Mouse (Mus musculus): ENCODE data around the gene Ptk7. TPM values are rescaled to one million over a fixed set of nuclear protein-coding genes. Genes with fewer than 3 reads are reported as not detected.

Ptk7 gene
- polyA plus RNA-seq, 1 experiment = 3.9 TPM

DNA sequence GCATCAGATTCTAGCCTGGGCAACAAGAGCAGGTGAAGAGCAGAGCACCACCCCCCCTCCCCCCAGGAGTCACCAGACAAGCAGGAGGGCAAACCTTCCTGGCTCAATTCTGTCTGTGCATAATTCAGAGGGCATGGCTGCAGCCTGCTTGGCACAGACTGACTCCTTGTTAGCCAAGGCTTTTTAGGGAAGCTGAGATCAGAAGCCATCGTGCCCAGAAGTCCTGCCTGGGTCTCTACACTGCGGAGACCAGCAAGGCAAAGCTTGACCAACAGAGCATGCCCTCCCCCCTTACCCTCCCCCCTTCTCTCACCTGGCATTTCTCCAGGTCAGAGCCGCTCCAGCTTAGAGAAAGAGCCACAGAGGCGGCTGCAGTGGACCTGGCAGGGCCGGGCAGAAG, 33.4 kb upstream of the Ptk7 start:
- Histone ChIP-seq H3K4me3 (replicated peaks; ENCODE audit: control insufficient read depth, low read depth, low read length) (no peak overlapping the region), H3K27ac (ENCODE audit: control insufficient read depth, insufficient read depth, low read depth, low read length, poor library complexity) (no peak overlapping the region), H3K4me1 (ENCODE audit: control insufficient read depth, insufficient read depth, low read length) (no peaks in the 10 kb centered on the region)
- 85% methylated on average over 5 of the region's 5 CpGs for WGBS
- TF ChIP-seq POLR2A (IDR thresholded peaks at IDR 0.05; ENCODE audit: borderline replicate concordance, control insufficient read depth, low read depth, low read length) (no peak), CTCF (IDR thresholded peaks at IDR 0.05; ENCODE audit: control insufficient read depth, insufficient read depth, low read length) (no peak)

DNA sequence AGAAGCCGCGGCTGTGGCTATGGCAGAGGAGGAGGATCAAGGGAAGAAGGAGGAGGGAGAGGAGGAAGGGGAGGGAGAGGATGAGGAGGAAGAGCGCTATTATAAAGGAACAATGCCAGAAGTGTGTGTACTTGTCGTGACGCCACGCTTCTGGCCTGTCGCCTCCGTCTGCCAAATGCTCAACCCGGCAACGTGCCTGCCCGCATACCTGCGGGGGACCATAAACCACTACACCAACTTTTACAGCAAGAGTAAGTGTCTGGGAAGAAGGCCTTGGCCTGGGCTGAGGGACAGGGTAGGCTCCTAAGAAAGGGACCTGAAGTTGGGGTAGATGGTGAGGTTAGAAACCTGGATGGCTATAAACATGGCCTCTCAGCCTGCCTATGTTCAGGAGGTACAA, 32.7 kb upstream of the Ptk7 start:
- Histone ChIP-seq H3K4me3 (replicated peaks; ENCODE audit: control insufficient read depth, low read depth, low read length) (no peak overlapping the region), H3K27ac (ENCODE audit: control insufficient read depth, insufficient read depth, low read depth, low read length, poor library complexity) (no peak overlapping the region), H3K4me1 (ENCODE audit: control insufficient read depth, insufficient read depth, low read length) (no peaks in the 10 kb centered on the region)
- TF ChIP-seq POLR2A (IDR thresholded peaks at IDR 0.05; ENCODE audit: borderline replicate concordance, control insufficient read depth, low read depth, low read length) (no peak), CTCF (IDR thresholded peaks at IDR 0.05; ENCODE audit: control insufficient read depth, insufficient read depth, low read length) (no peak)
- WGBS = 92% methylated on average over 12 of the region's 12 CpGs

DNA sequence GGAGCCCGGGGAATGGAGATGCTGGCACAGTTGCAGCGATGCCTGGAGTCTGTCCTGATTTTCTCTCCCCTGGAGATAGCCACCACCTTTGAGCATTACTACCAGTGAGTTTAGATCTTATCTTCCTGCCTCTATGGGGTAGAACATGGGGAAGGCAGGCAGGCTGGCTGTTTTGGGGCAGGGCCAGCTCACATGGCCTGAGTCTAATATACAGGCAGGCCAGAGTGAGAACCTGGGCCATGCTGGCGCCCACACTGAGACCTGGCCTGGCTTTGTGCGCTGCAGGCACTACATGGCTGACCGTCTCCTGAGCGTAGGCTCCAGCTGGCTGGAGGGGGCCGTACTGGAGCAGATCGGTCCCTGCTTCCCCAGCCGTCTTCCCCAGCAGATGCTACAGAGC, 32.0 kb upstream of the Ptk7 start:
- Histone ChIP-seq H3K27ac (ENCODE audit: control insufficient read depth, insufficient read depth, low read depth, low read length, poor library complexity) (no peak overlapping the region), H3K4me1 (ENCODE audit: control insufficient read depth, insufficient read depth, low read length) (no peaks in the 10 kb centered on the region), H3K4me3 (replicated peaks; ENCODE audit: control insufficient read depth, low read depth, low read length) (no peak overlapping the region)
- 95% methylated on average over 9 of the region's 9 CpGs for WGBS
- TF ChIP-seq CTCF (IDR thresholded peaks at IDR 0.05; ENCODE audit: control insufficient read depth, insufficient read depth, low read length) = no peak

DNA sequence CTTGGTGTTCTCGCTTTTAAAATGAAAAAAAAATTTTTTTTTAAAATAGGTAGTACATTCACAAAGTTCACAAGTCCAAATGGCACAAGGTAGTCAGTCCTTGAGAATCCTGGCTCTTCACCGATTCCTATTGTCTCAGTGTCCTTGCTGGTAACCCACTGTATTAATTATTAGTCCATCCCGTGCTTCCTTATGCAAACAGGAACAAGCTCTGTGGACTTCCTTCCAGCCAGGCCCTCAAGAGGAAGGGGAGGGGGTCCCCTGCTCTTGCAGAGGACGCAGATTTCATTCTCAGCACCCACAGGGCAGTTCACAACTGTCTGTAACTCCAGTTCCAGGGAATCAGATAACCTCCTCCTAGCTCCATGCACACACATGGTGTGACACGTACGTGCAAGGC, 26.8 kb upstream of the Ptk7 start:
- Histone ChIP-seq H3K4me1 (ENCODE audit: control insufficient read depth, insufficient read depth, low read length) (no peaks in the 10 kb centered on the region), H3K27ac (ENCODE audit: control insufficient read depth, insufficient read depth, low read depth, low read length, poor library complexity) (no peak overlapping the region), H3K4me3 (replicated peaks; ENCODE audit: control insufficient read depth, low read depth, low read length) (no peak overlapping the region)
- WGBS = 67% methylated on average over 6 of the region's 6 CpGs
- TF ChIP-seq CTCF (IDR thresholded peaks at IDR 0.05; ENCODE audit: control insufficient read depth, insufficient read depth, low read length) (no peak), POLR2A (IDR thresholded peaks at IDR 0.05; ENCODE audit: borderline replicate concordance, control insufficient read depth, low read depth, low read length) (no peak)

DNA sequence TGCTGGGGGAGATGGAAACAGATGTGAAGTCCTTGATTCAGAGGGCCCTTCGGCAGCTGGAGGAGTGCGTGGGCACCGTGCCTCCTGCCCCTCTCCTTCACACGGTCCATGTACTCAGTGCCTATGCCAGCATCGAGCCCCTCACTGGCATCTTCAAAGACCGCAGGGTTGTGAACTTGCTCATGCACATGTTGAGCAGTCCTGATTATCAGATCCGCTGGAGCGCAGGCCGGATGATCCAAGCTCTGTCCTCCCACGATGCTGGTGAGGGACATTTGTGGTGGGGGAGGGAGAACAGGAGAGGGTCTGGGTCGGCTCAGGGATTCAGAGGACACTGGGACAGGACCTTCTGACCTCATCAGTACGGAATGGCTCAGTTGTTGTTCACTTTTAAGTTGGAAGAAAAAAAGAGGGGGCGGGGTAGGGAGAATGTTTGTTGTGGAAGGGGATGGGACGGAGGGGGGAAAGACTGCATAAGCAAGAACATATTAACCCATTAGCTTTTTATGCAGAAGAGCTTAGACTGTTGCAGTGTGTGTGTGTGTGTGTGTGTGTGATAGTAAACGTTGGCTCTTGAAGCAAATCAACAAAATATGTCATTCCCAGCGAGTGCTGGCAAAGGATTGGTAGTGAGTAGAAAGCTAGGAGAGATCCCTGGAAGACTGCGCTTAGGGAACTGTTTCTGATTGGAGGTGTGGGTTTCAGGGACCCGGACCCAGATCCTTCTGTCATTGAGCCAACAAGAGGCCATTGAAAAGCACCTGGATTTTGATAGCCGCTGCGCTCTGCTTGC, 22.6 kb upstream of the Ptk7 start:
- no peak for TF ChIP-seq POLR2A (IDR thresholded peaks at IDR 0.05; ENCODE audit: borderline replicate concordance, control insufficient read depth, low read depth, low read length)
- peaks cover 3% of the 10 kb centered on the region; the same call in 1 of the 2 replicates for H3K4me1 ChIP-seq (ENCODE audit: control insufficient read depth, insufficient read depth, low read length)
- no peak overlapping the region for H3K4me3 ChIP-seq (replicated peaks; ENCODE audit: control insufficient read depth, low read depth, low read length)
- no peak overlapping the region for H3K27ac ChIP-seq (ENCODE audit: control insufficient read depth, insufficient read depth, low read depth, low read length, poor library complexity)
- 85% methylated on average over 20 of the region's 20 CpGs for WGBS

DNA sequence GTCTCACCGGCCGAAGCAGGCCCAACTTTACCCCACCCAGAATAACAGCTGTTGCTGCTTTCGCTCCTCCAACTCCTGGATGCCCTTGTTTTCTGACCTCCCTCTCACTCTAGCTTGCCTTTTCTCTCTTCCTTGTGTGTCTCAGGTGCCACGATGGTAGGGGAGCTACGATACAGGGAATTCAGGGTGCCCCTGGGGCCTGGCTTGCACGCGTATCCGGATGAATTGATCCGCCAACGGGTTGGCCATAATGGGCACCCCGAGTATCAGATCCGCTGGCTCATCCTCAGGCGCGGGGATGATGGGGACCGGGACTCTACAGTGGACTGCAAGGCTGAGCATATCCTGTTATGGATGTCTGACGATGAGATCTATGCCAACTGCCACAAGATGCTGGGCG, 22.0 kb upstream of the Ptk7 start:
- Histone ChIP-seq H3K27ac (ENCODE audit: control insufficient read depth, insufficient read depth, low read depth, low read length, poor library complexity) (no peak overlapping the region), H3K4me3 (replicated peaks; ENCODE audit: control insufficient read depth, low read depth, low read length) (no peak overlapping the region), H3K4me1 (ENCODE audit: control insufficient read depth, insufficient read depth, low read length) (peaks cover 3% of the 10 kb centered on the region; the same call in 1 of the 2 replicates)
- 72% methylated on average over 17 of the region's 17 CpGs for WGBS
- TF ChIP-seq CTCF (IDR thresholded peaks at IDR 0.05; ENCODE audit: control insufficient read depth, insufficient read depth, low read length) (no peak), POLR2A (IDR thresholded peaks at IDR 0.05; ENCODE audit: borderline replicate concordance, control insufficient read depth, low read depth, low read length) (no peak)

DNA sequence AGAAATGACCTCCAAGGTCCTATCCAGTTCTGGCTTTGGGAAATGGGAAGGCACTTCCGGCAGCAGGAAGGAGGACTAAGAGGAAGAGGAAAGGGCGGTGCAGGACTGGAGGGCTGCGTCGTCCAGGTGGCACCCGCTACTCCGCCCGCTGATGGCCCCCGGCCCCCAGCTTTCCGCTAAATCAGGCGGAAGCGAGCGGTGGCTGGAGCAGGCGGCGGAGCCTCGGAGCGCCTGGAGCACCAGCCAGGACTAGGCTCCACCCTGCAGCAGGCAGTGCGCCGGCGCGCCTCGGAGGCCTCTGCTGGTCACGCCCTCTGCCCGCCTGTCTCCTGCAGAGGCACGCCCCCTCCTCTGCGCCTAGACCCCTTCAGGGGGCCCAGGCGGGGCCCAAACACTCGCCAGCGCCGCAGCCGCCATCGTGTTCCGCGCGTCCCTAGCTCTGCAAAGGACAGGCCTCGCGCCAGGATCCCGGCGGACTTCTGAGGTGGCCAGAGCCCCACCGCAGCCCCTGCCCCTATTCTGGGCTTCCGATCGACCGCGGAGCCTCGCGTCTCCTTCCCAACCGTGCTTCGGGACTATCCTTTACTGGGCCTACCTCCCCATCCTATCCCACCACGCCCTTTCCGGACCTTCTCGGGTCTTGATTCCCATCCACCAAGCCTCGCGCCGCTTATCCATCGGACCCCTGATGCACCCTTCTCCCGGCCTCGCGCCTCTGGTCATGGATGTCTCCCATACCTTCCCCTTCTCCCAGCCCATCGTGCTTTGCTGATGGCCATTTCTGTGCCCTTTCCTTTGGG, 21.1 kb upstream of the Ptk7 start, which contains the start of gene Cul7:
Cul7 (plus strand) TSS at position 106 of the 800 bp plus-strand sequence.
- peak within 1 kb of the TSS; percentile 73 for H3K4me3 ChIP-seq (replicated peaks; ENCODE audit: control insufficient read depth, low read depth, low read length)
- TF ChIP-seq POLR2A (IDR thresholded peaks at IDR 0.05; ENCODE audit: borderline replicate concordance, control insufficient read depth, low read depth, low read length) (peak; percentile 64; the same call in 1 of the 2 replicates), CTCF (IDR thresholded peaks at IDR 0.05; ENCODE audit: control insufficient read depth, insufficient read depth, low read length) (no peak)
- peak within 1 kb of the TSS; percentile 75 for H3K27ac ChIP-seq (ENCODE audit: control insufficient read depth, insufficient read depth, low read depth, low read length, poor library complexity)
- under 1% methylated on average over 58 of the region's 58 CpGs for WGBS
- peaks cover 3% of the 10 kb centered on the region; the same call in 1 of the 2 replicates for H3K4me1 ChIP-seq (ENCODE audit: control insufficient read depth, insufficient read depth, low read length)

DNA sequence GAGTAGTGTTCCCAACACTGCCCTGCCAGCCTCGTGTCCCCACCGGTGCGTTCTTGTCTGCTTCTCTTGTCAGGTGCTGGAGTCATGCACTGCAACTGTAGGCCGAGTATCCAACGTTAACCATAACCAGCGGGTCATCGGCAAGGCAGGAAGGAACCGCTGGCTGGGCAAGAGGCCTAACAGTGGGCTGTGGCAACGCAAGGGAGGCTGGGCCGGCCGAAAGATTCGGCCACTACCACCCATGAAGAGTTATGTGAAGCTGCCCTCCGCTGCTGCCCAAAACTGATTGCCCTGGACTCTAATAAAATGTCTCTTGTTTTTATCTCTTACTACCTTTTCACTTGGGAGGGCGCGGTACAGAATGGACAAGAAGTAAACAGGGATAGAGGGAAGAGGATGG, 20.5 kb upstream of the Ptk7 start:
- Histone ChIP-seq H3K4me1 (ENCODE audit: control insufficient read depth, insufficient read depth, low read length) (peaks cover 3% of the 10 kb centered on the region; the same call in 1 of the 2 replicates), H3K4me3 (replicated peaks; ENCODE audit: control insufficient read depth, low read depth, low read length) (peak overlapping the region; percentile 73), H3K27ac (ENCODE audit: control insufficient read depth, insufficient read depth, low read depth, low read length, poor library complexity) (peak overlapping the region; percentile 75)
- TF ChIP-seq CTCF (IDR thresholded peaks at IDR 0.05; ENCODE audit: control insufficient read depth, insufficient read depth, low read length) = no peak
- no peak for TF ChIP-seq POLR2A (IDR thresholded peaks at IDR 0.05; ENCODE audit: borderline replicate concordance, control insufficient read depth, low read depth, low read length)
- WGBS = 32% methylated on average over 15 of the region's 15 CpGs
